Mouse (Mus musculus): ENCODE measurements around the gene Kcnk3. TPM values are rescaled to one million over a fixed set of nuclear protein-coding genes. Genes with fewer than 3 reads are reported as not detected.

Kcnk3 gene
- polyA plus RNA-seq, 1 experiment: 85.5 TPM

DNA sequence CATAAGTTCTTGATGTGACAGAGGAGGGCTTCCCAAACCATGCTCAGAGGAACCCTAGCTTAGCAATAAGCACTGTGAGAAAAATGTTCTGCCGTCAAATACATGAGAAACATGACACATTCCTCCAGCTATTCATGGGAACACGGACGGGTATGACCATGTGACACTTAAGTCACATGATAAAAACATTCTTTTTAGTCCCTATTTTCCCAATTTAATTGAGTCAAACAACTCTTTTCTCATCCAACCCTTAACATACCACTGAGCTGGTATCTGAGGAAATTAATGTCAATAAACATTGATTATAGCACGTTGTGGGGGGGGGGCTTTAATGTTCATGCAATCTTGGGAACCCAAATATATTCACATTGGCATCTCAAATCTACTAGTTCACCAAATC lies 27.8 kb downstream of the Kcnk3 start:
- Histone ChIP-seq H3K4me3 (replicated peaks; ENCODE audit: extremely low read depth, low read depth, low read length) (no peak overlapping the region), H3K4me1 (ENCODE audit: control insufficient read depth, insufficient read depth, low read length) (peaks cover 8% of the 10 kb centered on the region; the same call in 1 of the 2 replicates)
- TF ChIP-seq CTCF (IDR thresholded peaks at IDR 0.05; ENCODE audit: insufficient read depth, low read length) (no peak), POLR2A (IDR thresholded peaks at IDR 0.05; ENCODE audit: borderline replicate concordance, extremely low read depth, low read depth, low read length) (no peak)
- WGBS: 41% methylated on average over 4 of the region's 4 CpGs
- no peak for DNase-seq

DNA sequence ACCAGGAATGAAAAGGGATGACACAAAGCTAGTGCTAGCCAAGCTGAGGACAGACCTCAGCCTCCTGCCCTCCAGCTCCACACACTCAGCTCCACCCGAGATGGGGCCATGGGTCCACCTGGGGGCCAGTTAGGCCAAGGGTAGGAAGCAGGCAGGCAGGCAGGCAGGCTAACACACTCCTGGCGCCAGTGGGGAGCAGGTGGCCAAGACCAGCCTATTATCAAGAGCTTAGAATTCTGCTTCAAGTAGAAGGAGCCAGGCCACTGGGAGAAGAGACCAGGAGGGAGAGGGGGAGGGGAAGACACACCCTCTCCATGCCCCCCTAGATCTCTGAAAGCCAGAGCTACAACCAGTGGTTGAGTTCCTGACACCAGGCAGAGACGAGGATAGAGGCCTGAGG lies 28.7 kb downstream of the Kcnk3 start:
- H3K4me1 ChIP-seq (ENCODE audit: control insufficient read depth, insufficient read depth, low read length): peaks cover 8% of the 10 kb centered on the region; the same call in 1 of the 2 replicates
- no peak for DNase-seq
- WGBS: 46% methylated on average over 3 of the region's 3 CpGs
- no peak overlapping the region for H3K4me3 ChIP-seq (replicated peaks; ENCODE audit: extremely low read depth, low read depth, low read length)
- TF ChIP-seq POLR2A (IDR thresholded peaks at IDR 0.05; ENCODE audit: borderline replicate concordance, extremely low read depth, low read depth, low read length): no peak

DNA sequence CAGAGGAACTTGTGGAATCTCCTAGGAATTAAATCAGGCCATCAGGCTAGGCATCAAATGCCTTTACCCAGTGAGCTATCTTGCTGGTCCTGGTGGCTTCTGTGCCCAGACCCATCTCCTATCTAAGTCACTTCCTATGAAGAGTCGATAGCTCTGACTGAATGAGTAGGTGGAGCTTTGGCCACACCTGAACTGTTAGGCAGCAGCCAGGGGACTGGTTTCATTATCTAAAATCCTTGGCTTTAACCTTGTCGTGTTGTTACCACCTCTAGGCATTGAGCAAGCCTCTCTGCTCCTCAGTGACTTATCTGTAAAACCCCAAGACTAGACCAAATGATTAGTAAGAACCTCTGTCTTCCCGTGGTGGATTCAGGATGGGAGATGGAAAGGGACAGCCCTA lies 29.4 kb downstream of the Kcnk3 start:
- 13% methylated on average over 3 of the region's 3 CpGs for WGBS
- Histone ChIP-seq H3K4me1 (ENCODE audit: control insufficient read depth, insufficient read depth, low read length) (peaks cover 11% of the 10 kb centered on the region), H3K4me3 (replicated peaks; ENCODE audit: extremely low read depth, low read depth, low read length) (no peak overlapping the region)

DNA sequence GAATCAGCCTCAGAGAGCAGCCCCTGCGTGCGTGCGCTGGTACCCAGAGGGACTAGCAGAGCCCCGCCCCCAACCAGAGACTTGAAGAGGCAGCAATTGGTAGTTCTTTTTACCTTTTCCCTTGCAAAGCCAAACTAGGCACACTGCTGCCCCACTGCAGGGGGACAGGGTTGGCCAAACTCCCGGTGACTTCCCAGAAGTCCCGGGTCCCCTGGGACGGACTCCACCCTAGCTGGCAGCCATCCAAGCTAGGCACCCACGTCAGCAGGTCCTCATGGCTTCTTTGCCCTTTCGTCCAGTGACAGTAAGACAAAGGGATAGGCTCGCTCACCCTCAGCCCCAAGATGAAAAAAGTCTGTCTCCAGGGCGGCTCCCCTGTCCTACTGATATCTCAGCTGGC lies 29.9 kb downstream of the Kcnk3 start:
- Histone ChIP-seq H3K4me3 (replicated peaks; ENCODE audit: extremely low read depth, low read depth, low read length) (no peak overlapping the region), H3K4me1 (ENCODE audit: control insufficient read depth, insufficient read depth, low read length) (peaks cover 16% of the 10 kb centered on the region)
- TF ChIP-seq POLR2A (IDR thresholded peaks at IDR 0.05; ENCODE audit: borderline replicate concordance, extremely low read depth, low read depth, low read length): no peak
- no peak for TF ChIP-seq CTCF (IDR thresholded peaks at IDR 0.05; ENCODE audit: insufficient read depth, low read length)
- peak; percentile 22 for DNase-seq
- WGBS: 23% methylated on average over 11 of the region's 11 CpGs

More for the DNA sequence above, 29.4 kb downstream of the Kcnk3 start:
- DNase-seq: no peak
- TF ChIP-seq CTCF (IDR thresholded peaks at IDR 0.05; ENCODE audit: insufficient read depth, low read length) (no peak), POLR2A (IDR thresholded peaks at IDR 0.05; ENCODE audit: borderline replicate concordance, extremely low read depth, low read depth, low read length) (no peak)

DNA sequence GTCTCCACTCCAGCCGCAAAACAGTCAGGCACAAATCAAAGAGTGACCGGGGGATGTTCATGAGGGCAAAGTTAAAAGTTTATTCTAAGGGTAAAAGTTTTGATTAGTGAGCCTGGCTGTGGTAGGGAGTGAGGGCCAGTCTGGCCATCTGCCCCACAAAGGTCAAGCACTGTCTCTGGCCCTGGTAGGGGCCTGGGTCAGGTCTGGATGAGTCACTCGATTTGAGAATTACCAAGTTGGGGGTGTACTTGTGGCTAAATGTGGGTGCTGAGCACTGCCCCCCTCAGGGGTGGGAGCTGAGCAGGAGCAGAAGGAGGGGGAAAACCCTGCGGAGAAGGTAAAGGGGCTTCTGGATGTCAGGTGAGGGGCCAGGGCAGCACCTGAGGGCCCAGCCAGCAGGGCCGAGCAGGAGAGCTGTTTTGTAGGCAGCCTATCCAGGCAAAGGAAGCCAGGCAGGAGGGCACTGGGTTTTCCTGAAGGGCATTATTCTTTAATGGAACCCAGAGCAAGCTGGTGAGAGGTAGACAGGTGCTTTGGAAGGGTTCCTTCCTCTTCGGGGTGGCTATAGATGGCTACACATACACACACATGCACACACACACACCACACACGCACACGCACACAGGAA lies 30.5 kb downstream of the Kcnk3 start:
- peaks cover 16% of the 10 kb centered on the region for H3K4me1 ChIP-seq (ENCODE audit: control insufficient read depth, insufficient read depth, low read length)
- no peak for DNase-seq
- no peak overlapping the region for H3K4me3 ChIP-seq (replicated peaks; ENCODE audit: extremely low read depth, low read depth, low read length)
- no peak for TF ChIP-seq CTCF (IDR thresholded peaks at IDR 0.05; ENCODE audit: insufficient read depth, low read length)
- TF ChIP-seq POLR2A (IDR thresholded peaks at IDR 0.05; ENCODE audit: borderline replicate concordance, extremely low read depth, low read depth, low read length): no peak
- 60% methylated on average over 8 of the region's 8 CpGs for WGBS

DNA sequence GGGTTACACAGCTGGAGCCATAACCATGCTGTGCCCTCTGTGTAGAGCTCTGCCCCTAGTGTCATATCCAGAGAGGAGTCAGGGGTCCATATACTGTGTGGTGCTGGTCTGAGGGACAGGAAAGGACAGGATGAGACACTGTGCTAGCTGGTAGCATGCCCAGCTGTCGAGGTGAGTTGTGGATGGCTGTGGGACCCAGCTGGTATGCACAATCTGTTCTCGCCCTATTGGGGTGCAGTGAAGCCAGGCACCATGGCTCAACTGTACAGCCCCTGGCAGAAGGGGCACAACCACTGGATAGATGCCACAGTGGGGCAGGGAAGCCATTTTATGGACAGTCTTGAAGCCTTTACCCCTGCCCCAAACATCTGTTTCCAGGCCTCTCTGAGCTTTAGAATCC lies 31.2 kb downstream of the Kcnk3 start:
- DNase-seq: no peak
- Histone ChIP-seq H3K4me1 (ENCODE audit: control insufficient read depth, insufficient read depth, low read length) (peaks cover 16% of the 10 kb centered on the region), H3K4me3 (replicated peaks; ENCODE audit: extremely low read depth, low read depth, low read length) (no peak overlapping the region)
- WGBS: 55% methylated on average over 2 of the region's 2 CpGs
- TF ChIP-seq POLR2A (IDR thresholded peaks at IDR 0.05; ENCODE audit: borderline replicate concordance, extremely low read depth, low read depth, low read length): no peak
- TF ChIP-seq CTCF (IDR thresholded peaks at IDR 0.05; ENCODE audit: insufficient read depth, low read length): no peak

DNA sequence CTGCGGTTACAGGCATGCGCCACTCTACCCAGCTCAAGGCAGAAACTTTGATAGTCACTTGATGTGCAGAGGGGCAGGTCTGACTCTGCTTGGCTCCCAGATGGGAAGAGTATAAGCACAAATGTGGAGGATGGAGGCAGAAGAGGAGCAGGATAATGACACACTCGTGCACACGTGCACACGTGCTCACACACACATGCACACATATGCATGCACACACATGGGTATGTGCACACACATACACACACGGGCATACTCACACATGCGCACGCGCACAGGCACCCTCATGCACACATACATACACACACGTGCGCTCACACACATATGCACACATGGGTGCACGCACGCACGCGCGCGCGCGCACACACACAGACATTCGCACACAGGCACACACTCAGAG lies 32.6 kb downstream of the Kcnk3 start:
- Histone ChIP-seq H3K4me3 (replicated peaks; ENCODE audit: extremely low read depth, low read depth, low read length) (no peak overlapping the region), H3K4me1 (ENCODE audit: control insufficient read depth, insufficient read depth, low read length) (peaks cover 11% of the 10 kb centered on the region)
- WGBS: 96% methylated on average over 20 of the region's 20 CpGs
- no peak for TF ChIP-seq CTCF (IDR thresholded peaks at IDR 0.05; ENCODE audit: insufficient read depth, low read length)
- no peak for TF ChIP-seq POLR2A (IDR thresholded peaks at IDR 0.05; ENCODE audit: borderline replicate concordance, extremely low read depth, low read depth, low read length)
- no peak for DNase-seq

DNA sequence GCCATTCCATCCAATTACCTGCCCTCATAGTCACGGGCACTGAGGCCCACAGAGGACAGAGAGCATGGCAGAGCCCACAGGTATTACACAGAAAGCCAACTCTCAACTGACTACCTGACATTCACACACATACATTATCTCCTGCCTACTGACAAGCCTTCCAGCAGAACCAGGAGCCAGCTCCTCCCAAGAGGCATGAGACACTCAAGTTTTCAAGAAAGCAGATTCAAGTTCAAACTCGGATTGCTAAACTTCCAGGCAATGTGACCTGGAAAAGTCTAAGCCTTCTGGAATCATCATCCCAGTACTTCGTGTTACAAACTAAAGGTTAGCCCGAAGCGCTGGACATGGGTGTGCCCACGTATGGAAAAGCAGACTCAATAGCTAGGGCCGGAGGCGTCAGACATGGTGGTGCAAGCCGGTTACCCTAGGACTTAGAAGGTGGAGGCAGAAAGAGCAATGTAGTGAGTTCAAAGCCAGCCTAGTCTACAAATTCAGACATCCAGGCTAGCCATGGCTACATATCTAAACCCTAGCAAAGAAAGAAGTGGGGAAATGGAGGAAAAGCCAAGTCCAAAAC lies 33.3 kb downstream of the Kcnk3 start:
- DNase-seq: no peak
- peaks cover 11% of the 10 kb centered on the region for H3K4me1 ChIP-seq (ENCODE audit: control insufficient read depth, insufficient read depth, low read length)
- TF ChIP-seq POLR2A (IDR thresholded peaks at IDR 0.05; ENCODE audit: borderline replicate concordance, extremely low read depth, low read depth, low read length): no peak
- TF ChIP-seq CTCF (IDR thresholded peaks at IDR 0.05; ENCODE audit: insufficient read depth, low read length): no peak
- no peak overlapping the region for H3K4me3 ChIP-seq (replicated peaks; ENCODE audit: extremely low read depth, low read depth, low read length)
- WGBS: 92% methylated on average over 9 of the region's 9 CpGs

DNA sequence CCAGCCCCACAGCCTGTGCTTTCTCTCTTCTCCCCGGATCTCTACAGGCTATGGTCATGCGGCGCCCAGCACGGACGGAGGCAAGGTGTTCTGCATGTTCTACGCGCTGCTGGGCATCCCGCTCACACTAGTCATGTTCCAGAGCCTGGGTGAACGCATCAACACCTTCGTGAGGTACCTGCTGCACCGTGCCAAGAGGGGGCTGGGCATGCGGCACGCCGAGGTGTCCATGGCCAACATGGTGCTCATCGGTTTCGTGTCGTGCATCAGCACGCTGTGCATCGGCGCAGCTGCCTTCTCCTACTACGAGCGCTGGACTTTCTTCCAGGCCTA lies 33.8 kb downstream of the Kcnk3 start:
- Histone ChIP-seq H3K4me3 (replicated peaks; ENCODE audit: extremely low read depth, low read depth, low read length) (no peak overlapping the region), H3K4me1 (ENCODE audit: control insufficient read depth, insufficient read depth, low read length) (peaks cover 11% of the 10 kb centered on the region)
- 66% methylated on average over 22 of the region's 22 CpGs for WGBS
- TF ChIP-seq POLR2A (IDR thresholded peaks at IDR 0.05; ENCODE audit: borderline replicate concordance, extremely low read depth, low read depth, low read length): no peak
- no peak for TF ChIP-seq CTCF (IDR thresholded peaks at IDR 0.05; ENCODE audit: insufficient read depth, low read length)
- DNase-seq: no peak

DNA sequence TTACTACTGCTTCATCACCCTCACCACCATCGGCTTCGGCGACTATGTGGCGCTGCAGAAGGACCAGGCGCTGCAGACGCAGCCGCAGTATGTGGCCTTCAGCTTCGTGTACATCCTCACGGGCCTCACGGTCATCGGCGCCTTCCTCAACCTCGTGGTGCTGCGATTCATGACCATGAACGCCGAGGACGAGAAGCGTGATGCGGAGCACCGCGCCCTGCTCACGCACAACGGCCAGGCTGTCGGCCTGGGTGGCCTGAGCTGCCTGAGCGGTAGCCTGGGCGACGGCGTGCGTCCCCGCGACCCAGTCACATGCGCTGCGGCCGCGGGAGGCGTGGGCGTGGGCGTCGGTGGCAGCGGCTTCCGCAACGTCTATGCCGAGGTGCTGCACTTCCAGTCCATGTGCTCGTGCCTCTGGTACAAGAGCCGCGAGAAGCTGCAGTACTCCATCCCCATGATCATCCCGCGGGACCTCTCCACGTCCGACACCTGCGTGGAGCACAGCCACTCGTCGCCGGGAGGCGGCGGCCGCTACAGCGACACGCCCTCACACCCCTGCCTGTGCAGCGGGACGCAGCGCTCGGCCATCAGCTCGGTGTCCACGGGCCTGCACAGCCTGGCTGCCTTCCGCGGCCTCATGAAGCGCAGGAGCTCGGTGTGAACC lies 34.3 kb downstream of the Kcnk3 start:
- Histone ChIP-seq H3K4me3 (replicated peaks; ENCODE audit: extremely low read depth, low read depth, low read length) (peak overlapping the region; percentile 2), H3K4me1 (ENCODE audit: control insufficient read depth, insufficient read depth, low read length) (peaks cover 11% of the 10 kb centered on the region)
- WGBS: 20% methylated on average over 69 of the region's 69 CpGs
- no peak for DNase-seq
- TF ChIP-seq CTCF (IDR thresholded peaks at IDR 0.05; ENCODE audit: insufficient read depth, low read length) (no peak), POLR2A (IDR thresholded peaks at IDR 0.05; ENCODE audit: borderline replicate concordance, extremely low read depth, low read depth, low read length) (no peak)

All from lung, adult 2 months (tissue).